Mouse (Mus musculus) intestine, embryonic 16.5 days (tissue): ENCODE measurements at regions not wholly inside any gene's neighbourhood (a gene's known extent, or its start where the extent isn't known, plus 50 kb on each side); places are given as distances from the start of the nearest gene placed in this dataset.

ENCODE experiments used
- ATAC-seq: fragments of 200-750 bp; cut with Nextera tagmentation; 2 replicates; pipeline ENCODE4 v1.8.0; 2017; ENCODE audit warnings: moderate TSS enrichment, moderate library complexity
- H3K27ac ChIP-seq: fragments of 300-500 bp; sonication (generic); 2 replicates; pipeline ENCODE4 v1.5.1; 2014; ENCODE audit warnings: mild to moderate bottlenecking, low read length
- H3K27me3 ChIP-seq: fragments of 300-500 bp; sonication (generic); replicated peaks from 2 replicates; pipeline ENCODE4 v1.6.1; 2014; ENCODE audit warnings: low read length, control low read depth, mixed read lengths; ENCODE audit not compliant: control insufficient read depth, insufficient read depth
- H3K36me3 ChIP-seq: fragments of 300-500 bp; sonication (generic); 2 replicates; pipeline ENCODE4 v1.6.1; 2014; ENCODE audit warnings: low read length, control low read depth; ENCODE audit not compliant: control insufficient read depth, insufficient read depth
- H3K4me1 ChIP-seq: fragments of 300-500 bp; sonication (generic); 2 replicates; pipeline ENCODE4 v1.6.1; 2014; ENCODE audit warnings: low read length, control low read depth, mixed read lengths; ENCODE audit not compliant: control insufficient read depth, insufficient read depth
- H3K4me2 ChIP-seq: fragments of 300-500 bp; sonication (generic); 2 replicates; pipeline ENCODE4 v1.6.1; 2014; ENCODE audit warnings: low read depth, low read length, control low read depth
- H3K4me3 ChIP-seq: fragments of 300-500 bp; sonication (generic); 2 replicates; pipeline ENCODE4 v1.5.1; 2014; ENCODE audit warnings: mild to moderate bottlenecking, low read length
- H3K9ac ChIP-seq: fragments of 300-500 bp; sonication (generic); 2 replicates; pipeline ENCODE4 v1.6.1; 2014; ENCODE audit warnings: low read depth, low read length
- H3K9me3 ChIP-seq: fragments of 300-500 bp; sonication (generic); 2 replicates; pipeline ENCODE4 v1.6.1; 2016; ENCODE audit warnings: low read length, control low read depth; ENCODE audit not compliant: control insufficient read depth
- WGBS: fragments of 180-500 bp; shearing (Covaris S2); extraction: QIAGEN DNeasy Blood & Tissue Kit; methylation state at CpG from one replicate; pipeline ENCODE4 v1.1.7; 2014; 5-methylcytosine and 5-hydroxymethylcytosine counted together

- H3K9me3 ChIP-seq: no peaks in the 10 kb centered on the region
- ATAC-seq: no peak
- H3K36me3 ChIP-seq: no peaks in the 10 kb centered on the region
- no peaks in the 10 kb centered on the region for H3K4me1 ChIP-seq
- no peak overlapping the region for H3K9ac ChIP-seq
- no peak overlapping the region for H3K4me2 ChIP-seq
- H3K27me3 ChIP-seq: no peaks in the 10 kb centered on the region
- H3K27ac ChIP-seq: no peak overlapping the region
- 71% methylated on average over 4 of the region's 4 CpGs for WGBS
- no peak overlapping the region for H3K4me3 ChIP-seq
Measured at GRCm38 (mm10) chr11:44163049-44163448, 236.8 kb upstream of the Il12b start.

GRCm38 (mm10) chr11:44163748-44164147 is 236.1 kb upstream of the Il12b start:
- no peak overlapping the region for H3K9ac ChIP-seq
- H3K4me1 ChIP-seq: no peaks in the 10 kb centered on the region
- no peak for ATAC-seq

GRCm38 (mm10) chr11:44164186-44164585 is 235.7 kb upstream of the Il12b start:
- no peak overlapping the region for H3K4me2 ChIP-seq
- no peaks in the 10 kb centered on the region for H3K27me3 ChIP-seq
- no peaks in the 10 kb centered on the region for H3K36me3 ChIP-seq
- ATAC-seq: no peak
- H3K9me3 ChIP-seq: no peaks in the 10 kb centered on the region
- H3K4me3 ChIP-seq: no peak overlapping the region
- WGBS: 58% methylated on average over 2 of the region's 2 CpGs
- H3K9ac ChIP-seq: no peak overlapping the region
- H3K27ac ChIP-seq: no peak overlapping the region
- no peaks in the 10 kb centered on the region for H3K4me1 ChIP-seq

More at GRCm38 (mm10) chr11:44163748-44164147, 236.1 kb upstream of the Il12b start:
- H3K9me3 ChIP-seq: no peaks in the 10 kb centered on the region
- no peak overlapping the region for H3K27ac ChIP-seq
- 83% methylated on average over 1 of the region's 1 CpGs for WGBS
- H3K36me3 ChIP-seq: no peaks in the 10 kb centered on the region
- H3K4me2 ChIP-seq: no peak overlapping the region
- H3K4me3 ChIP-seq: no peak overlapping the region
- H3K27me3 ChIP-seq: no peaks in the 10 kb centered on the region

- no peak overlapping the region for H3K9ac ChIP-seq
- H3K4me3 ChIP-seq: no peak overlapping the region
- H3K27me3 ChIP-seq: no peaks in the 10 kb centered on the region
- H3K4me2 ChIP-seq: no peak overlapping the region
- H3K4me1 ChIP-seq: no peaks in the 10 kb centered on the region
- no peak overlapping the region for H3K27ac ChIP-seq
- no peaks in the 10 kb centered on the region for H3K36me3 ChIP-seq
- 60% methylated on average over 6 of the region's 6 CpGs for WGBS
- no peak for ATAC-seq
- no peaks in the 10 kb centered on the region for H3K9me3 ChIP-seq
Measured at GRCm38 (mm10) chr11:44167724-44168500, 232.0 kb upstream of the Il12b start.

- Histone ChIP-seq H3K4me2 (no peak overlapping the region), H3K36me3 (no peaks in the 10 kb centered on the region), H3K4me3 (no peak overlapping the region), H3K9ac (no peak overlapping the region), H3K9me3 (no peaks in the 10 kb centered on the region), H3K4me1 (no peaks in the 10 kb centered on the region), H3K27ac (no peak overlapping the region), H3K27me3 (no peaks in the 10 kb centered on the region)
- ATAC-seq: no peak
- WGBS: 84% methylated on average over 4 of the region's 4 CpGs
Measured at GRCm38 (mm10) chr11:44172478-44172877, 227.4 kb upstream of the Il12b start.

- no peaks in the 10 kb centered on the region for H3K4me1 ChIP-seq
- no peaks in the 10 kb centered on the region for H3K9me3 ChIP-seq
- no peaks in the 10 kb centered on the region for H3K36me3 ChIP-seq
- H3K9ac ChIP-seq: no peak overlapping the region
- no peak overlapping the region for H3K4me2 ChIP-seq
- no peak for ATAC-seq
- no peaks in the 10 kb centered on the region for H3K27me3 ChIP-seq
- 87% methylated on average over 1 of the region's 1 CpGs for WGBS
- no peak overlapping the region for H3K4me3 ChIP-seq
- no peak overlapping the region for H3K27ac ChIP-seq
Measured at GRCm38 (mm10) chr11:44173196-44173595, 226.7 kb upstream of the Il12b start.

GRCm38 (mm10) chr11:44174548-44174947 is 225.3 kb upstream of the Il12b start:
- Histone ChIP-seq H3K4me3 (no peak overlapping the region), H3K9me3 (no peaks in the 10 kb centered on the region), H3K4me1 (no peaks in the 10 kb centered on the region), H3K27ac (no peak overlapping the region), H3K27me3 (no peaks in the 10 kb centered on the region), H3K36me3 (no peaks in the 10 kb centered on the region), H3K9ac (no peak overlapping the region), H3K4me2 (no peak overlapping the region)
- ATAC-seq: no peak
- 64% methylated on average over 2 of the region's 2 CpGs for WGBS

GRCm38 (mm10) chr11:44179711-44180110 is 220.2 kb upstream of the Il12b start:
- Histone ChIP-seq H3K4me2 (no peak overlapping the region), H3K9me3 (no peaks in the 10 kb centered on the region), H3K27ac (no peak overlapping the region), H3K4me3 (no peak overlapping the region), H3K27me3 (no peaks in the 10 kb centered on the region), H3K9ac (no peak overlapping the region), H3K4me1 (no peaks in the 10 kb centered on the region), H3K36me3 (no peaks in the 10 kb centered on the region)
- ATAC-seq: no peak
- WGBS: 85% methylated on average over 3 of the region's 3 CpGs

- 84% methylated on average over 3 of the region's 3 CpGs for WGBS
- no peak for ATAC-seq
- H3K4me3 ChIP-seq: no peak overlapping the region
Measured at GRCm38 (mm10) chr11:44183823-44184222, 216.0 kb upstream of the Il12b start.

More at GRCm38 (mm10) chr11:44183823-44184222, 216.0 kb upstream of the Il12b start:
- Histone ChIP-seq H3K27me3 (no peaks in the 10 kb centered on the region), H3K27ac (no peak overlapping the region), H3K9ac (no peak overlapping the region), H3K4me2 (no peak overlapping the region), H3K9me3 (no peaks in the 10 kb centered on the region), H3K4me1 (no peaks in the 10 kb centered on the region), H3K36me3 (no peaks in the 10 kb centered on the region)
